Mouse (Mus musculus) lung, postnatal 0 days (tissue): ENCODE measurements around the gene Rgs6.

Experiments used
- CTCF ChIP-seq: IDR thresholded peaks from 2 replicates; pipeline ENCODE4 v1.5.1; 2016; ENCODE audit warnings: antibody characterized with exemption, mild to moderate bottlenecking
- EP300 ChIP-seq: IDR thresholded peaks from 2 replicates; pipeline ENCODE4 v1.6.1; 2016; ENCODE audit warnings: antibody characterized with exemption, mild to moderate bottlenecking, control low read depth

- TF ChIP-seq CTCF (no peak), EP300 (no peak)
Measured at GRCm38 (mm10) chr12:82961852-82962251, 373.8 kb downstream of the Rgs6 start.
